Mouse (Mus musculus) lung, embryonic 15.5 days (tissue): ENCODE results near the gene Plcg2. TPM values are rescaled to one million over a fixed set of nuclear protein-coding genes. Genes with fewer than 3 reads are reported as not detected.

Source experiments
- ATAC-seq: fragments of 200-750 bp; cut with Nextera tagmentation; 2 replicates; pipeline ENCODE4 v1.8.0; 2017; ENCODE audit warnings: moderate number of reproducible peaks, borderline replicate concordance; ENCODE audit not compliant: low FRiP score, low TSS enrichment; ENCODE audit errors: extremely low read depth
- H3K27ac ChIP-seq: fragments of 300-500 bp; sonication (generic); 2 replicates; pipeline ENCODE4 v1.5.1; 2015; ENCODE audit warnings: moderate library complexity, mild to moderate bottlenecking, inconsistent platforms
- H3K27me3 ChIP-seq: fragments of 300-500 bp; sonication (generic); 2 replicates; pipeline ENCODE4 v1.6.1; 2015; ENCODE audit warnings: inconsistent platforms
- H3K36me3 ChIP-seq: fragments of 300-500 bp; sonication (generic); 2 replicates; pipeline ENCODE4 v1.6.1; 2015; ENCODE audit warnings: inconsistent platforms
- H3K4me1 ChIP-seq: fragments of 300-500 bp; sonication (generic); 2 replicates; pipeline ENCODE4 v1.6.1; 2015; ENCODE audit warnings: inconsistent platforms
- H3K4me2 ChIP-seq: fragments of 300-500 bp; sonication (generic); 2 replicates; pipeline ENCODE4 v1.6.1; 2015; ENCODE audit warnings: inconsistent platforms, mild to moderate bottlenecking, moderate library complexity
- H3K4me3 ChIP-seq: fragments of 300-500 bp; sonication (generic); 2 replicates; pipeline ENCODE4 v1.5.1; 2015; ENCODE audit warnings: mild to moderate bottlenecking, inconsistent platforms
- H3K9ac ChIP-seq: fragments of 300-500 bp; sonication (generic); 2 replicates; pipeline ENCODE4 v1.6.1; 2015; ENCODE audit warnings: inconsistent platforms
- H3K9me3 ChIP-seq: fragments of 300-500 bp; sonication (generic); 2 replicates; pipeline ENCODE4 v1.6.1; 2016; ENCODE audit warnings: inconsistent platforms
- WGBS: fragments of 180-500 bp; shearing (Covaris S2); methylation state at CpG from one replicate; pipeline ENCODE4 v1.1.7; 2015; 5-methylcytosine and 5-hydroxymethylcytosine counted together
- polyA plus RNA-seq: library from polyadenylated mRNA; unstranded; fragments of >200 nt; fragmentation: Nextera tagmentation; extraction: Ambion mirVana; gene quantifications from 2 replicates; pipeline ENCODE4 v1.2.1, GENCODE M21; 2015

Plcg2 gene
- polyA plus RNA-seq, 1 experiment from 2014 or later = 5.0 TPM

- Histone ChIP-seq H3K36me3 (no peaks in the 10 kb centered on the region), H3K9me3 (no peaks in the 10 kb centered on the region), H3K9ac (no peak overlapping the region), H3K4me1 (no peaks in the 10 kb centered on the region), H3K27ac (no peak overlapping the region), H3K4me2 (no peak overlapping the region), H3K27me3 (no peaks in the 10 kb centered on the region), H3K4me3 (no peak overlapping the region)
- WGBS = 88% methylated on average over 14 of the region's 14 CpGs
- ATAC-seq = no peak
These were observed 106.6 kb downstream of the Plcg2 start for GRCm38 (mm10) chr8:117604671-117605070.

- Histone ChIP-seq H3K27ac (no peak overlapping the region), H3K36me3 (no peaks in the 10 kb centered on the region), H3K4me3 (no peak overlapping the region), H3K4me1 (no peaks in the 10 kb centered on the region), H3K9ac (no peak overlapping the region), H3K9me3 (no peaks in the 10 kb centered on the region), H3K4me2 (no peak overlapping the region), H3K27me3 (no peaks in the 10 kb centered on the region)
- no peak for ATAC-seq
- WGBS = 82% methylated on average over 8 of the region's 8 CpGs
These were observed 107.1 kb downstream of the Plcg2 start for GRCm38 (mm10) chr8:117605201-117605600.

GRCm38 (mm10) chr8:117610506-117610905 is 112.4 kb downstream of the Plcg2 start:
- 90% methylated on average over 10 of the region's 10 CpGs for WGBS
- ATAC-seq = no peak
- Histone ChIP-seq H3K4me3 (no peak overlapping the region), H3K4me2 (no peak overlapping the region), H3K9ac (no peak overlapping the region), H3K4me1 (no peaks in the 10 kb centered on the region), H3K36me3 (no peaks in the 10 kb centered on the region), H3K27ac (no peak overlapping the region), H3K9me3 (no peaks in the 10 kb centered on the region), H3K27me3 (no peaks in the 10 kb centered on the region)

GRCm38 (mm10) chr8:117612861-117613260 is 114.8 kb downstream of the Plcg2 start:
- WGBS = 78% methylated on average over 12 of the region's 12 CpGs
- Histone ChIP-seq H3K9me3 (no peaks in the 10 kb centered on the region), H3K9ac (no peak overlapping the region), H3K27ac (no peak overlapping the region), H3K4me3 (no peak overlapping the region), H3K4me1 (no peaks in the 10 kb centered on the region), H3K27me3 (no peaks in the 10 kb centered on the region), H3K36me3 (no peaks in the 10 kb centered on the region), H3K4me2 (no peak overlapping the region)
- ATAC-seq = no peak

GRCm38 (mm10) chr8:117626040-117626838 is 128.1 kb downstream of the Plcg2 start:
- H3K4me3 ChIP-seq = no peak overlapping the region
- no peaks in the 10 kb centered on the region for H3K36me3 ChIP-seq
- no peaks in the 10 kb centered on the region for H3K9me3 ChIP-seq
- no peak overlapping the region for H3K9ac ChIP-seq
- 63% methylated on average over 14 of the region's 14 CpGs for WGBS
- no peak; the same call in 1 of the 2 replicates for ATAC-seq
- no peaks in the 10 kb centered on the region for H3K4me1 ChIP-seq
- no peak overlapping the region for H3K4me2 ChIP-seq
- no peak overlapping the region for H3K27ac ChIP-seq
- no peaks in the 10 kb centered on the region for H3K27me3 ChIP-seq

- no peaks in the 10 kb centered on the region for H3K9me3 ChIP-seq
- no peaks in the 10 kb centered on the region for H3K27me3 ChIP-seq
- no peak overlapping the region for H3K4me3 ChIP-seq
- no peaks in the 10 kb centered on the region for H3K4me1 ChIP-seq
- H3K36me3 ChIP-seq = no peaks in the 10 kb centered on the region
- no peak overlapping the region for H3K27ac ChIP-seq
- H3K9ac ChIP-seq = no peak overlapping the region
- no peak for ATAC-seq
- H3K4me2 ChIP-seq = no peak overlapping the region
- 60% methylated on average over 9 of the region's 9 CpGs for WGBS
These were observed 129.0 kb downstream of the Plcg2 start for GRCm38 (mm10) chr8:117627096-117627495.

- no peaks in the 10 kb centered on the region for H3K4me1 ChIP-seq
- WGBS = 64% methylated on average over 5 of the region's 5 CpGs
- H3K4me2 ChIP-seq = no peak overlapping the region
- H3K4me3 ChIP-seq = no peak overlapping the region
- no peak overlapping the region for H3K27ac ChIP-seq
- no peak overlapping the region for H3K9ac ChIP-seq
- no peaks in the 10 kb centered on the region for H3K36me3 ChIP-seq
- ATAC-seq = no peak
- no peaks in the 10 kb centered on the region for H3K9me3 ChIP-seq
- no peaks in the 10 kb centered on the region for H3K27me3 ChIP-seq
These were observed 134.4 kb downstream of the Plcg2 start for GRCm38 (mm10) chr8:117632532-117632931.

GRCm38 (mm10) chr8:117634406-117634805 is 136.3 kb downstream of the Plcg2 start:
- H3K9me3 ChIP-seq = no peaks in the 10 kb centered on the region
- ATAC-seq = no peak
- no peaks in the 10 kb centered on the region for H3K36me3 ChIP-seq
- no peak overlapping the region for H3K9ac ChIP-seq
- WGBS = 80% methylated on average over 7 of the region's 7 CpGs
- H3K4me3 ChIP-seq = no peak overlapping the region
- no peak overlapping the region for H3K27ac ChIP-seq
- no peak overlapping the region for H3K4me2 ChIP-seq
- no peaks in the 10 kb centered on the region for H3K27me3 ChIP-seq
- no peaks in the 10 kb centered on the region for H3K4me1 ChIP-seq

- H3K4me1 ChIP-seq = no peaks in the 10 kb centered on the region
- no peaks in the 10 kb centered on the region for H3K27me3 ChIP-seq
- ATAC-seq = no peak
- H3K4me3 ChIP-seq = no peak overlapping the region
- no peaks in the 10 kb centered on the region for H3K9me3 ChIP-seq
- no peak overlapping the region for H3K9ac ChIP-seq
- H3K27ac ChIP-seq = no peak overlapping the region
- 57% methylated on average over 3 of the region's 3 CpGs for WGBS
- no peaks in the 10 kb centered on the region for H3K36me3 ChIP-seq
- H3K4me2 ChIP-seq = no peak overlapping the region
These were observed 139.4 kb downstream of the Plcg2 start for GRCm38 (mm10) chr8:117637462-117637861.

- Histone ChIP-seq H3K4me1 (no peaks in the 10 kb centered on the region), H3K36me3 (no peaks in the 10 kb centered on the region), H3K27ac (no peak overlapping the region), H3K27me3 (no peaks in the 10 kb centered on the region), H3K4me3 (no peak overlapping the region), H3K9ac (no peak overlapping the region), H3K9me3 (no peaks in the 10 kb centered on the region), H3K4me2 (no peak overlapping the region)
- WGBS = 89% methylated on average over 9 of the region's 9 CpGs
- no peak for ATAC-seq
These were observed 141.5 kb downstream of the Plcg2 start for GRCm38 (mm10) chr8:117639631-117640030.

GRCm38 (mm10) chr8:117645486-117645885 is 147.4 kb downstream of the Plcg2 start:
- H3K4me1 ChIP-seq = no peaks in the 10 kb centered on the region
- no peaks in the 10 kb centered on the region for H3K9me3 ChIP-seq
- ATAC-seq = no peak
- H3K36me3 ChIP-seq = no peaks in the 10 kb centered on the region
- H3K4me2 ChIP-seq = no peak overlapping the region
- H3K27me3 ChIP-seq = no peaks in the 10 kb centered on the region
- H3K27ac ChIP-seq = no peak overlapping the region
- no peak overlapping the region for H3K9ac ChIP-seq
- 41% methylated on average over 5 of the region's 5 CpGs for WGBS
- H3K4me3 ChIP-seq = no peak overlapping the region

- Histone ChIP-seq H3K36me3 (no peaks in the 10 kb centered on the region), H3K9ac (no peak overlapping the region), H3K4me1 (no peaks in the 10 kb centered on the region), H3K4me3 (no peak overlapping the region), H3K4me2 (no peak overlapping the region), H3K27ac (no peak overlapping the region), H3K9me3 (no peaks in the 10 kb centered on the region), H3K27me3 (no peaks in the 10 kb centered on the region)
- WGBS = 41% methylated on average over 2 of the region's 2 CpGs
- ATAC-seq = no peak
These were observed 147.9 kb downstream of the Plcg2 start for GRCm38 (mm10) chr8:117646020-117646419.
